Mouse (Mus musculus) gonadal fat pad, adult 2 months (tissue): ENCODE measurements at regions not wholly inside any gene's neighbourhood (a gene's known extent, or its start where the extent isn't known, plus 50 kb on each side); places are given as distances from the start of the nearest gene placed in this dataset.

Experiments
- DNase-seq: peaks from one replicate; pipeline ENCODE4 v3.0.0-alpha.2; 2012; ENCODE audit warnings: low read depth

DNA sequence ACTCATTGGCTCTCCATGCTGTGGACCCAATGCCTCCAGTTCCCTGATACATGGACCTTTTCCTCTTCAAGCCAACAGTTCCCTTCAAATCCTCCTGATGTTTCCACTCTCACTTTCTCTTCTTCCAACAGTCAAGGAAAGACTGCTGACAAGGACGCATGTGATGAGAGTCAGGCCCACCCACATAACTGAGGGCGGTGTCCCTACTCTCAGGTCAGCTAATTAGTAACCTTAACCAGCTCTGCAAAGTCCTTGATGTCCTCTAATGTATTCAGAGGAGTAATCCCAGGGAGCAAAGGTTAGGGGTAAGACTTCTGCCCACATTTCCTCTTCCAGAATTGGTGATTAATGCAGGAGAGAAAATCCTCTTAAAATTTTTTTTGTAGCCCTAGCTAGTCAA, 139.7 kb downstream of the Ackr3 start:
- DNase-seq, result no peak

DNA sequence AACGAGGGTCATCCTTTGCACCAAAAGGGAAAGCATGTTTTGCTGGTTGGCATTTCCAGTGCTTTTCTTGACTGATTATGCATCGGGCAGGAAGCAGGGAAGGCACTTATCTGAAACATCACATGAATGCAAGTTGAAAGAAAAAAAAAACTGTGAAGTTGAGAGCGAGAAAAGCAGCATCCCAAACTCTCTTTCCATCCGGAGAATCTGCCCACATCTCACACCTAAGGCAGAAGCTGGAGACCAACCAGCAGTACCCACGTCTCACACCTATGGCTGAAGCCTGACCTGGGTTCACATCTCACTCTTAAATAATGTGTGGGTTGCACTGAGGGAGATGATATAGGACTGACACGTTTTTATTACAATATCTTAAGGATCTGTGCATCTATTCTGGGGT, 143.3 kb downstream of the Ackr3 start:
- DNase-seq, result no peak

DNA sequence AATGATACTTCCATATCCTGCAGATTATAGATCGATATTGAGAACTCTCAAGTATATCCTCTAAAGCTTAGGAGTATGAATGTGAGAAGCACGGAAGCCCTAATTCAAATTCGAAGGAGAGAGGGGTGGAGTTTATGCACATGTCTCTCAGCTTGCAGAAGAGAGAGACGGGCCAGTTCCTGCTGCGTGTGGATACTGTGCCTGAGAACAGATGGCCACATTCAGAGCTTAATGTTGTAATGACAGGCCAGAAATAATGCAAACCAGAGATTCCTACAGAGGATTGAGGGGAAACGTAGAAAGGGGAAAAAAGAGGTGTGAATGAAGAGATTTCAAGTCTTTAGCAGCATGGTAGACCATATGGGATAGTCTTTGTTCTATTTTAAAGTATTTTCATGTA, 145.8 kb downstream of the Ackr3 start:
- no peak for DNase-seq

DNA sequence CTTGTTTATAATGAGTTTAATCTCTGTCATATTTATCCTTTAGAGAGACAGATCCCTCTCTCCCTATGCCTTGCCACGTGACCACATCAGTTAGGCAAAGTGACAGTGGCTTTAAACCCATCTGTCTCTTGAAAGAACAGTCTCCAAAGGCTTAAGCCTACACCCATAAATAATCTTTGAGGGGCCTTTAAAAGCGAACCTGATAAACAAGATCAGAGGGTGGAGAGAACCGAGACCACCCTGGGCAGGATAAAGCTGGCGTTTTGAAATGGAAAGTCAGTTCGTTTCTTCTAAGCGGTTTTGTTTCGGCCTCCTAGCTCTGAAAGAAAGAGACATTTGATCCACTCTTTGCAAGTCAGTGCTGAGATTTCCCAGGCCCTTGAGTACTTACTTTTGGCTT, 149.5 kb downstream of the Ackr3 start:
- no peak for DNase-seq

DNA sequence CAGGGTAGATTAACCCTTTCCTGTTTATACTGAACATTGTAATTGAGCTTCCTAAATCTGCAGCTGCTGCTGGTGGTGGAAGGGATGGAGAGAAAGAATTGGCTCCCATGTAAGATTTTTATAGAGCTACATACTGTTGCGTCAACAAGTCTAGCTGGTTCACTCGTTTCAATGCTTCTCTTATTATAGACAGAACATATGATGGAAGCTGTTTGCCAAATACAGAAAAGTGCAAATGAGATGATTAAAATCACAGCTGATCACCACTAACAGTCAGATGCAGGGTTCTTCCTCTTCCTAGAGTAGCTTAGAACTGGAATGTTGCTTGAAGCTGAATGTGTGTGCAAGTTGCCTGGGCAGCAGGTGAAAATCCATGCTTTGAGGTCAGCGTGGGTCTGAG, 152.8 kb downstream of the Ackr3 start:
- no peak for DNase-seq

DNA sequence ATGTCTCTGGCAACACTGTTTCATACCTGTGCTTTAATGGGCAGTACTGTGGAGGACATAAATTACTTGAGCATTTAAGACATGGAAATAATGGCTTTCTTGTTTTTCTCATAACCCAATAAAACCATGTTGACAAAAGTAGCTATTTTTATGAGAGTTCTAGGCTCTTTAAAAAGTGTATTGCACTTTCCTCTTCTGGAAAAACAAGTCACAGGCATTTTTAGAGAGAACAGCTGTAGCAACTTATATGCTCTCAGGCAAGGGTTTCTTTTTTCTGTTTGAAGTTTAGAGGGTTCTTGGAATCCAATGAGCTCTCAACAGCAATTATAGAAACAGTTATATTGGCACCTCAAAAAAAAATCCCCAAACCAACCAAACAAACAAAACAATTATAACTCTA, 153.6 kb downstream of the Ackr3 start:
- DNase-seq, result no peak

DNA sequence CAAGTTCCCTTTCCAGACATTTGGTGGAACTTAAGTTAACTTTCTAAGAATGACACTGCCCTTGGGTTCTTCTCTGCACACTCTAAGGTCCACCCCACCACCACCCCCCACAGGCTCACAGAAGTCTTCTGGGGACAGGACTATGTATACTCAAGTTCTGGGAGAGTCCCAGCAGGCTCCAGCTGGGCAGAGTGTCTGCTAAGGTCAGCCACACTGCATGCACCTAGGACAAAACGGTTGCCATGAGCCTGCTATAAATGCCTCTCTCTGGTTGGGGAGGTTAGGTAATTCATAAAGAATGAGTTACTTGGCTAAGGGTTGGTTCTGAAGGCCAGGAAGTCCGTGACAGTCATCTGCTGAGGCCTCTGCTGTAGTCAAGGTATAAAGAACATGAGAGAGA, 155.2 kb downstream of the Ackr3 start:
- DNase-seq, result no peak

DNA sequence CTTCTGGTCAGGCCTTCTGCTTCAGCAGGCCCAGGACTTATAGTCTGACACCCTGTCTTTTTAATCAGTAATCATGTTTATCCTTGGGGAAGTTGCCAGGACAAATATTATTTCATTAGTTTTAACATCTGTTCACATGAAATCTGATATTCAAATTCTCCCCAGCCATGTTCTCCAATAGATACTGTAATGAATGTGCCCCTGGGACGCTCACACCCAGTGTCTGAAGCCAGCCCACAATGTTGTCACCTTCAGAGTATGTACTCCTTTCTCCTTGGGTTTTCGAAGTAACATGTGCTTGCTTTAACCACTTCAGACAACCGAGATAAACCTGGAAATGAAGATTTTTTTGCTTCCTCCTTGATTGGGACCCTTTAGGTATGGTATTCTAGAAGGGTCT, 156.3 kb downstream of the Ackr3 start:
- no peak for DNase-seq

DNA sequence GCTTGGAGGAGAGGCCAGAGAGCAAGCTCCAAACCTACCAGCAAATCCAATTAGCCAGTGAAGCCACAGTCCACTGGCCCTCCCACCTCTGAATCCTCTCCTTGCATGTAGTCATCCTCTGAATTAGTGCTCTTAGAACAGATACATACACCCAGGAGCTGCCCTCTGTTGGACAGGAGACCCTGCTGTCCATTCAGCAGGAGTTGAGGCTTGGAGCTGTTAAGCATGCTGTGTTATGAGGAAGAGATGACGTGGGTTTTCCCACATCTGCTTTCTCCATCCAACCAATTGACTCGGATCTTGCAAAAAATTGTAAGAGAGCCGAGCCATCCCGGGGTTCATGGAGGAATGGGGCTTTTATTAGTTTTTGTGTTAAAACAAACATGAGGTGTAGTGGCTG, 160.7 kb downstream of the Ackr3 start:
- no peak for DNase-seq

DNA sequence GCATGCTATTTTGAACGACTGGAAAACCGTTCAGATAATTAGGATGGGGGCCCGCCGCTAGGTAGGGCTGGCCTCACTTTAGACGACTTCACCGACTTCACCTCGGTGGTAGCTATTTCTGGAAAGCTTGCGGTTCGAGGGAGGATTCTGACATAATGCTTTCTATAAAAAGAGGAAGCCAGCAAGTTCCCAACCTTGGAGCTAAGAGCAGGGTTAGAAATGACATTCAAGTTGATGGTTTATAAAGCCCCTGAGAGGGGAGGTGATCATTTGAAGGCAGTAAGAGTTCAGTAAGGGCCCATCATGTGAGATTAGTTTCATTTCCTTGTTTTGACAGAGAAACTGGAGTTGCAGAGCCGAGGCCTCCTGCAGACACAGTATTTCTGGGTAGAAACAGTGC, 164.8 kb downstream of the Ackr3 start:
- DNase-seq, result no peak

DNA sequence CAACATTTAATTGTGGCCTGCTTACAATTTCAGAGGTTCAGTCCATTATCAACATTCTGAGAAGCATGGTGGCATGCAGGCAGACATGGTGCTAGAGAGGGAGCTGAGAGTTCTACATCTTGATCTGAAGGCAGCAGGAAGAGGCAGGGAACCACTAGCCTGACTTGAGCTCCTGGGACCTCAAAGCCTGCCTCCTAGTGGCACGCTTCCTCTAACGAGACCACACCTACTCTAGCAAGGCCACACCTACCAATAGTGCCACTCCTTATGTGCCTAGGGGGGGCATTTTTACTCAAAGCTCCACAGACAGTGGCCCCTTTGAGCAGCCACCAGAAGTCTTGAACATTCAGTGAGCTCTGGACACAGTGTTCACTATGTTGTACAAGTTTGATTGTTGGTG, 165.5 kb downstream of the Ackr3 start:
- no peak for DNase-seq

DNA sequence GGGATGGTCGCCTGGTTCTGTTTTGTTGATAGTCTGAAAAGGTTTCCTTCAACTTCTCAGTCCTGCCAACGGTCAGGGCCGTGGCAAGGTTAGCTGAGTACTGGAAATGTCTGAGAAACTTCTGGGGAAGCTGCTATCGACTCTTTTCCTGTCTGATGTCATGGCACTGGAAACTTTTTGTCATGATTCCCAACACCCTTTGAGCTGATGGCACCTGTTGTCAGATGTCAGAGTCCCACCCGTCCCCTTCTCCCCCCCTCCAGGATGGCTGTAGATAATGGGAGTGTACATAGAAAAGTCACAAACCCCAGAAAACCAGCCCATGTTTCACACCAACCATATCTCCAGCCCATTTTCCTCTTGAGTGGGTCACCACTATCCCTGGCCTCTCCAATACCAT, 167.0 kb downstream of the Ackr3 start:
- DNase-seq, result no peak

DNA sequence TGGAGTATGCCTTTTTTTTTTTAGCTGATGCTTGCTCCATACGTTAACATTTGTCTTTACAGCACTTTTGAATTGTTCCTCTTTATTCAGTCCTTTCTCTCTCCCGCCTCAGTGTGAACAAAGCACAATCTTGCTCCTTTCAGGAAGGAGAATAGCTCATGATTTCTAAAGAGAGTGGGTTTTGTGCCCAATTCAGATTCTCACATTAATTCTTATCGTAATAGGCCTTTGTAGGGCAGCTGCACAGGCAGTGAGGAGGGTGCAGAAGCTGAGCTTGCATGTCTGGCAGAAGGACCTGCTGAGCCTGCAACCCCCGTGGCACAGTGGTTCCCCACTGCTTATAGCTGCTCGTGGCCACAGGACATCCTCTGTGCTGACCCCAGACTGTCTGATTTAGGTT, 169.2 kb downstream of the Ackr3 start:
- no peak for DNase-seq

DNA sequence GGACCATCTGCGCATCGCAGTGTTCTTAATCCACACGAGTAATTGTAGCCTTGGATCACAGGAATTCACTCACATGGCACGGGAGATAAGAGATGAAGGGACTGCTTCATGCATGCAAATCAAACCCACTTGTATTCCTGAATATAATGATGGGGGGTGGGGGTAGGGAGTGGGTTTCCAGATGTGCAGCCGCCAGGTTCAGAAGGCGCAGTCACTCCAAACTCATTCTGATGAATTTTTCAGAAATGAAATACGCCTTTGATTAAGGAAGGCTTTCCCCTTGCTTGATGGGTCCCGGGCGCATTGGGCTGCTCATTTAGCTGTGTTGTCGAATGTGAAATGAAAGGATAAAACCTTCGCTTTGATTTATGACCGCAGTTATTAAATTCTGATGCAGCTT, 170.7 kb downstream of the Ackr3 start:
- no peak for DNase-seq

DNA sequence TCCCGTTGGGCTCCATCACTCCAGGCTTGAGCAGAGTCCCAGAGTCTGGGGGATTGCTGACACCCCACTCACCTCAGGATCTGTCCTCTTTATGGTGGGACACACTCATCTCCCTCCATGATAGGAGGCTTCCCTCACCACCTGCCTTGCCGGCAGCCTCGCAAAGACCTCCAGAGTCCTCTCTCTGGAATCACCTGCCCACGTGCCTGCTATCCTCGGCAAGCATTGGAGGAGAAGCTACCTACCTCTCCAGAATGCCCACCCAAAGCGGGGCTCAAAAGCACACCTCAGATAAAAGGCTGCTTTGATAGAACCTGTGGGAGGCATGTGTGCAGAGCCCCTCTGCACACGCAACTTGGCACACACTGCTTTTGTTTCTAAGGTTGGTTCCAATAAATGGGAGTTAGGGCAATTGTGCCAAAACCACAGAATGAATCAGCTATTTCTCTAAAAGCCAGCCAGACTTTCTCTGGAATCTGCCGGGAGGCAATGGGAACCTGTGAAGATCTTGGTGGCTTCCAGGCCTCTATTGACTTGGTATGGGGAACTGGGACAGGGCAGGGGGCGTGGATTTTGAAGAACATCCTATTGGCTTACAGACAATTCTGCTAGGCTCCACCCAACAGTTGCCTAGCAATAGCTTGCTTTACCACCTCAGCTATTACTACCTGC, 176.4 kb downstream of the Ackr3 start:
- DNase-seq, result peak; percentile 52

DNA sequence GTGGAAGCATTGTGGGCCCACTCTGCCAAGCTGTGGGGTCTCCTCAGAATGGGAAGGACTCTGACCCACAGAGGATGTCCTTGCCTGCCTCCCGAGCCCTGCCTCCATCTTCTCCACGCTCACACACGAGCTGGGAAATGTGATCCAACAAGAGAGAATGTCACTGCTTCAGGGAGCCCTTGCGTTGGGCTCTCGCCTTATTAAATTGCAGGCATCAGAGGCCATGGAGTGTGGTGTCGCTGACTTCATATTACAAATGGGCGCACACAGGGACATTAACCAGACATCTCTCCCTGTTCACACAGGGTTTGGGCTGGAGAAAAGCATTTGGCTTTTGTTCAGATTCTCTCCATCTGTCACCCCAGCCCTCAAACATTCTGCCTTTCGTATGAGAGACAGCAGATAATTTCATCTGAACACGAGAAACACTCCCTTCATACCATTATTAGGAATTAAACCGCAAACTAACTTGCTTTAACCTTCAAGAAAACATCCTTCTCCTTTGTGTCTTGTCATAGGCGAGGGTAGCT, 179.2 kb downstream of the Ackr3 start:
- DNase-seq, result no peak

DNA sequence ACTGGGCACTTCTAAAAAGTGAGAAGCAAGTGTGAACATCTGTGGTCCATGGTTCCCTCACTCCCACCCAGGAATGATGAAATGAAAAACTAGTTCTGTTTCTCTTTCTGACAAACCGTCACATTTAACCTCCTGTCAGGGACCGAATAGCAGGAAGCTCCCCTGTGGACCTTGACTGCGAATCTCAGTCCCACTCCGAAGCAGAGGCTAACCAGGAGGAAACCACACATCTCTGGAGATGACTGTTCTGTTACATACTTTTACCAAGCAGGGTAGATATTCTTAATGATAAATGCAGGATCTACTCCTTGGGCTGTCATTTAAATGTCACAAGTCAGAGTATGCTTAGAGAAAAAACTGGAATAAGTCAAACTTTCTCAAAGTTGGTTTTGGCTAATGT, 181.2 kb downstream of the Ackr3 start:
- no peak for DNase-seq

DNA sequence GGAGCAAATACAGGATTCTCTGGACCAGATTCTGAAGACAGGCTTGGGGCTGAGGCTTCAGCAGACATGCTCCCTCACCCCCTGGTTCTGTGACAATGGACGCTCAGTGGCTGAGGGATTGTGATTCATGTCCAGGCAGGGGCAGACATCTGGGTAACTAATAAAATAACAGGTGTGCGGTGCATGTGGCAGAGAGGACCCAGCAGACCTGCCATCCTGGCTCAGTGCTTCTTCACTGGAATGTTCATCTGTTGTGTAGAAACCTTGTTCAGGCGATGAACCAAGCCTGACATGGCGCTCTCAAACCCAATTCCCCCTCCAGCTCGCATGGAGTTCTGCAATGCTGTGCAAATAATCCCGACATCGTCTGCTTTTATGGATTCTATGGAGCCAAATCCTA, 183.0 kb downstream of the Ackr3 start:
- DNase-seq, result no peak

DNA sequence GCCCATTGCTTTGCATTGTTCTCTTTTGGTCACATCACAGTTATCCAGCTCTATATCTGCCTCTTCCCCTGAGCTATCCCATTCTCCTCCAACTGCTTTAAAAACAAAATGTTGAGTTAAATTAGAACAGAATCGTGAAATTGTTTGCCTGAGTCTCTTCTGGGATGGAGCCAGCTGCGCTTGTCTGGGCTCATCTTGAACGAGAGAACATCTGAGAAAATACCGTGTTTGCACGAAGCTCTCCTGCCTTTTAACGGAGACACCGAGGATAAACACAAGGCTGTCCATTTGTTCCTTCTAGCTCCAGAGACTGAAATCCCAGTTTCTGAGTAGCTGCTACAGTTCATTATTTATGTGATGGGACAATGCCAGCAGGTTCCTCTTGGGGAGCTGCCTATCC, 186.6 kb downstream of the Ackr3 start:
- DNase-seq, result no peak

DNA sequence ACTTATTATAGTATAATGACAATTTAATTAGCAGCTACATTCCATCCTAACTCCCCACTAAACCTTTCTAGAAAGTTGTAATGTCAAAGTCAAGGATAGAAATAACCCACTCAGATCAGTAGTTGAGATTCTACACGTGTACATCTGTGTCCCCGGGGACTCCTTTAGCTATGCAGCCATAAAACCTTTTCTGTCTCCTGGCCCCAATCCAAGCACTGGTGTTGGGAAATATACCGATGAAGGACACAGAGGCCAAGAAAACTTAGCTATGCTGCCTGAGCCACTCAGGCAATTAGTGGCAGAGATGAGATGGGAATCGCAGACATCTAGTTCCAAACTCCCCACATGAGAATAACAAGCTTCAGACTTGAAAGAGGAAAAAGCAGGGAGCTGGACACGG, 190.1 kb downstream of the Ackr3 start:
- DNase-seq, result peak; percentile 30

DNA sequence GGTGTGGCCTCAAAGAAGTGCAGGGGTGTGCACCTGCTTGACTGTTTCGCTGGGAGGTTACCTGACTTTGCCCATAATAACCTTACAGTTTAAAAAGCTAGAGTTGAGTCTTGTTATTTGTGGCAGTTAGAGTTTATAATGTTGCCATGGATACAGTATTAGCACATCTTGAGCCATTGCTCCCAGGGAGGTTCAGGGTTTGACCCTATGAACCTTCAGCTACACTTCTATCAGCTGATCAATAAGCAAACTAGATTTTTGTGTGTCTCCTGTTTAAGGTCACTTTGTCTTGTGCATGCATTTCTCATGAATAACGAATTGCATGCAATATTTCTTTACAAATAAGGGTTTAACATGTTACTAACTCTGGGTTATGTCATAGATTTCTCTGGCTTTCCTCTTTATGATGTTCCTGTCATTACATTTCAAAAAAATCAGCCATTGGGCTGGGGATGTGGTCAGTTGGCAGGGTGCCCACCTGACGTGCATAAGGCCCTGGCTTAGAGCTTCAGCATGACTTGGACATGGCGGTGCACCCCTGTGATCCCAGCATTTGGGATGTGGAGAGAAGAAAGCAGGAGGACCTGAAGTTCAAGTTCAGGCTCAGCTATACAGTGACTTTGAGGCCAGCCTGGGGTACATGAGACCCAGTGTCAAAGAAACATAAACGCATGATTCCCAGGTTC, 191.7 kb downstream of the Ackr3 start:
- no peak for DNase-seq

DNA sequence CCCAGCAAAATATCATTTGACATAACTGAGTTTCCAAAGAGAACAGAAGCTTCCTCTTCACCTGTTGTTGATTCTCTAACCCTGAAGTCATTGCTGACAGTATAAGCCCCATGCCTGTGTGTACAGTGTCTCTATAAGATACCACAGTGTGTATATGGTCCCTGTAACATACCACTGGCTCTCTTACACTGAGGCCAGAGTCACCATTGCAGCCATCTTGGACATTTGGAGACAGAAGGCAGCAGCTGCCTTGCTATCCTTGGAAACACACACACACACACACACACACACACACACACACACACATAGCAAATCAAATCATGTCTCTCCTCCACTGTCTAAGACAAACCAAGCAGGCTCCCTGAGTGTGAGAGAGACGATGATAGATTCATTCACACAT, 192.9 kb downstream of the Ackr3 start:
- no peak for DNase-seq

DNA sequence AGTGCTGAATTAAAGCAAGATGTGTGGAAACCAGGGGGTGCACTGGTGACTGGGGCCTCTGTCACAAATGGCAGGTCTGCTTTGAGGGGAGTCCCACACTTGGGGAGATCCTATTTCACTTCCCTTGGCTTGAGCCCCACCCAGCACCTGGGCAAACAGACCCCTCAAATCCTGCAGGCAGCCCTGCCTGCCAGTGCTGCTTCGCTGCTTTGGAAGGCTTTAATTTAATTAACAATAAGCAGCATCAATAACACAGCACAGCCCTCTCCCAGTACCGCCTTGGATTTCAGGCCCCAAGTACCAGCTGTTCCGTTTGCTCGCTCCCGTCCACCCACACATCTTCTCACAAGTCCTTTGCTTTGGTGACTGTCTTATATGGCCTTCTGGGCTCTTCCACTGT, 193.6 kb downstream of the Ackr3 start:
- no peak for DNase-seq
